Comparison of ENCODE assay signal across 10 mouse cellular contexts in the genomic region with DNA sequence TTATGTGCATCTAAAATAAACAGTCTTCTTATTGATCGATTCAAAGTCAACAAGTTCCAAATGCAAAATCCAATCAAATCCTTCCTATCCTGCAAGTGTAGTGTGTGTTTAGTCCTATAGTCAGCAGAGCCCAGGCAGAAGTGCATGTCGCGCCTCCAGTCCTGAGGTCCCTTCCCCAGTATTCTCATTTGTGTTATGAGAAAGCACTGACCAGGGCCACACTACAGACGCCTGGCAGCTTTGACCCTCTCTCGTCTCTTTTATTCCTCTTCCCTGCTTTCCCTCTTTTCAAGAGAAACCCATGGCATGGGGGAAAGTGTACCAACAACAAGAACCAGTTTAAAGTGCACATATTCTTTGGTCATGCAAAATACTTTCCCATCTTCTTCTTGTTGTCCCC. TPM values are rescaled to one million over a fixed set of nuclear protein-coding genes. Genes with fewer than 3 reads are reported as not detected.
DNase-seq lines count a peak whose midpoint lies in the region; ATAC-seq and TF ChIP-seq lines count a peak whose summit lies in the region.
"Had no signal": no experiment of that assay in that cellular context is flagged by ENCODE, and none has a peak within 500 bp of the region (broad histone marks: within the 10 kb centered on the region; RNA-seq: fewer than 3 reads in every experiment).

No protein-coding gene starts in this region.

- DNase-seq in heart, adult 2 months, result peak in 1 of 2 experiments; percentile 19
- no peak for DNase-seq in heart, postnatal 25 days (ENCODE audit: low spot score)
- peak; percentile 58 for DNase-seq in midbrain, embryonic 14.5 days
- no peak for DNase-seq in cerebellum, postnatal 10 days
- DNase-seq in spleen, adult 12 weeks (ENCODE audit: low spot score), result no peak
- no peak for DNase-seq in layer of hippocampus, postnatal 14 days (ENCODE audit: low spot score in 2 of 2)
- DNase-seq: gastrocnemius, postnatal 25 days had no signal

- intact Hi-C loops in heart, adult 2 months (cut with DNase I), result loop anchor here (2.0 to 10.0 kb wide), 4 partner anchors 21 to 171 kb away; no protein-coding TSS in a partner anchor
- intact Hi-C loops in heart, postnatal 25 days (cut with DNase I), result loop anchor here (5.0 to 10.0 kb wide), 4 partner anchors 43 to 393 kb away; no protein-coding TSS in a partner anchor

- no peak for TF ChIP-seq CTCF in heart, adult 2 months (IDR thresholded peaks at IDR 0.05)

- H3K9me3 ChIP-seq in embryonic facial prominence, embryonic 15.5 days (replicated peaks), result no peaks in the 10 kb centered on the region
- H3K9me3 ChIP-seq in intestine, embryonic 16.5 days (ENCODE audit: control insufficient read depth, low read length), result no peaks in the 10 kb centered on the region
- no peaks in the 10 kb centered on the region for H3K9me3 ChIP-seq in midbrain, embryonic 14.5 days (ENCODE audit: control insufficient read depth, low read length)

- no peaks in the 10 kb centered on the region; the same call in 1 of the 2 replicates for H3K36me3 ChIP-seq in heart, adult 2 months (ENCODE audit: control insufficient read depth, insufficient read depth, low read length)
- H3K36me3 ChIP-seq in embryonic facial prominence, embryonic 15.5 days, result no peaks in the 10 kb centered on the region
- no peaks in the 10 kb centered on the region for H3K36me3 ChIP-seq in intestine, embryonic 16.5 days (ENCODE audit: control insufficient read depth, insufficient read depth, low read length)
- no peaks in the 10 kb centered on the region for H3K36me3 ChIP-seq in midbrain, embryonic 14.5 days (ENCODE audit: control insufficient read depth, insufficient read depth, low read length)

- H3K4me2 ChIP-seq in embryonic facial prominence, embryonic 15.5 days (replicated peaks), result peak overlapping the region; percentile 31
- peak overlapping the region; percentile 45 for H3K4me2 ChIP-seq in intestine, embryonic 16.5 days (ENCODE audit: low read depth, low read length)
- peak overlapping the region; percentile 65 for H3K4me2 ChIP-seq in midbrain, embryonic 14.5 days (ENCODE audit: low read length)

- H3K9ac ChIP-seq in heart, adult 2 months (ENCODE audit: low read depth, low read length), result peak overlapping the region; percentile 52
- H3K9ac ChIP-seq in embryonic facial prominence, embryonic 15.5 days, result no peak overlapping the region
- no peak overlapping the region for H3K9ac ChIP-seq in intestine, embryonic 16.5 days (ENCODE audit: low read depth, low read length)
- H3K9ac ChIP-seq in midbrain, embryonic 14.5 days (replicated peaks; ENCODE audit: low read length), result peak overlapping the region; percentile 36

- H3K27me3 ChIP-seq in heart, adult 2 months (ENCODE audit: control insufficient read depth, insufficient read depth, low read length), result no peaks in the 10 kb centered on the region
- no peaks in the 10 kb centered on the region for H3K27me3 ChIP-seq in embryonic facial prominence, embryonic 15.5 days
- no peaks in the 10 kb centered on the region for H3K27me3 ChIP-seq in intestine, embryonic 16.5 days (replicated peaks; ENCODE audit: control insufficient read depth, insufficient read depth, low read length)
- H3K27me3 ChIP-seq in midbrain, embryonic 14.5 days (ENCODE audit: control insufficient read depth, insufficient read depth, low read length), result no peaks in the 10 kb centered on the region

- TF ChIP-seq POLR2A in heart, adult 2 months (IDR thresholded peaks at IDR 0.05; ENCODE audit: insufficient read depth, low read depth, low read length), result 0 out of 2 replicates have a peak, but pooled peaks have one; percentile 23

- no peak for ATAC-seq in embryonic facial prominence, embryonic 15.5 days (ENCODE audit: insufficient number of reproducible peaks, low FRiP score, low TSS enrichment, low read depth)
- ATAC-seq in intestine, embryonic 16.5 days, result no peak
- no peak for ATAC-seq in midbrain, embryonic 14.5 days (ENCODE audit: low FRiP score, low TSS enrichment)

- no peaks in the 10 kb centered on the region for H3K79me2 ChIP-seq in heart, adult 2 months (replicated peaks; ENCODE audit: control insufficient read depth, insufficient read depth, low read length)

- 62% methylated on average over 5 of the region's 5 CpGs for WGBS in heart, adult 2 months
- 45% methylated on average over 5 of the region's 5 CpGs for WGBS in embryonic facial prominence, embryonic 15.5 days
- 35% methylated on average over 5 of the region's 5 CpGs for WGBS in intestine, embryonic 16.5 days
- WGBS in midbrain, embryonic 14.5 days, result 8% methylated on average over 5 of the region's 5 CpGs

- H3K4me1 ChIP-seq in heart, adult 2 months (ENCODE audit: control insufficient read depth, insufficient read depth, low read length), result no peaks in the 10 kb centered on the region
- H3K4me1 ChIP-seq in embryonic facial prominence, embryonic 15.5 days, result no peaks in the 10 kb centered on the region; the same call in 1 of the 2 replicates
- H3K4me1 ChIP-seq in intestine, embryonic 16.5 days (ENCODE audit: control insufficient read depth, insufficient read depth, low read length), result peaks cover 5% of the 10 kb centered on the region; the same call in 1 of the 2 replicates
- peaks cover 20% of the 10 kb centered on the region; the same call in 1 of the 2 replicates for H3K4me1 ChIP-seq in midbrain, embryonic 14.5 days (ENCODE audit: control insufficient read depth, insufficient read depth, low read length)

- no peak for TF ChIP-seq EP300 in heart, adult 2 months (IDR thresholded peaks at IDR 0.05; ENCODE audit: insufficient read depth, low read depth, low read length)

- peak overlapping the region; percentile 70 for H3K4me3 ChIP-seq in heart, adult 2 months
- peak overlapping the region; percentile 21 for H3K4me3 ChIP-seq in embryonic facial prominence, embryonic 15.5 days (replicated peaks)
- H3K4me3 ChIP-seq in intestine, embryonic 16.5 days (ENCODE audit: low read length), result peak overlapping the region; percentile 18
- peak overlapping the region; percentile 74 for H3K4me3 ChIP-seq in midbrain, embryonic 14.5 days (replicated peaks; ENCODE audit: low read depth, low read length)

- peak overlapping the region; percentile 62 for H3K27ac ChIP-seq in heart, adult 2 months
- H3K27ac ChIP-seq in embryonic facial prominence, embryonic 15.5 days (replicated peaks), result no peak overlapping the region
- H3K27ac ChIP-seq in intestine, embryonic 16.5 days (ENCODE audit: low read length), result no peak overlapping the region
- H3K27ac ChIP-seq in midbrain, embryonic 14.5 days (replicated peaks; ENCODE audit: low read depth, low read length), result peak overlapping the region; percentile 55

RNA-seq across cellular contexts. Expression of a gene that starts 2.3 kb away (rescaled TPM):
- 10 to 100 TPM in 1 of 2 experiments, 1 to 10 TPM in 1; 8.3 to 17.5 TPM for total RNA-seq in heart, adult 2 months (2021)
- polyA plus RNA-seq in heart, adult 2 months (2012; rRNA removed), result 5.0 and 8.9 TPM in 2 replicates
- total RNA-seq in heart, postnatal 25 days (2021), result 10 to 100 TPM; 12.3 to 14.7 TPM
- polyA plus RNA-seq in embryonic facial prominence, embryonic 15.5 days (2015; fragmentation: Nextera tagmentation; extraction: Ambion mirVana), result 4.3 and 5.3 TPM in 2 replicates
- polyA plus RNA-seq in intestine, embryonic 16.5 days (2015; fragmentation: Nextera tagmentation; extraction: Ambion mirVana), result 1.6 and 2.5 TPM in 2 replicates
- polyA plus RNA-seq in midbrain, embryonic 14.5 days (2014; fragmentation: Nextera tagmentation; extraction: Ambion mirVana), result 19.7 and 21.2 TPM in 2 replicates
- total RNA-seq in layer of hippocampus, postnatal 14 days (2021), result 1 to 10 TPM; 1.8 to 2.5 TPM
- total RNA-seq: neutrophil, adult 5-6 weeks had no signal

Comparison
In these comparisons a context has a peak if more than half of its experiments do, and no peak if none do; other contexts are left out.
1. H3K27ac ChIP-seq: peak in heart, adult 2 months (single experiment) and midbrain, embryonic 14.5 days (single experiment); none in embryonic facial prominence, embryonic 15.5 days (single experiment) and intestine, embryonic 16.5 days (single experiment).
2. H3K4me3 ChIP-seq: peak in every context shown above with its lines; median percentile 74 in midbrain, embryonic 14.5 days; 70 in heart, adult 2 months; 21 in embryonic facial prominence, embryonic 15.5 days; 18 in intestine, embryonic 16.5 days.
3. H3K9ac ChIP-seq: peak in heart, adult 2 months (single experiment) and midbrain, embryonic 14.5 days (single experiment); none in embryonic facial prominence, embryonic 15.5 days (single experiment) and intestine, embryonic 16.5 days (single experiment).
4. Peak in every context shown above with its lines, with median percentiles within 50 percentile points of each other: H3K4me2 ChIP-seq.